Mouse (Mus musculus) common myeloid progenitor, adult 5-6 weeks (primary cell): Measurements from ENCODE around the gene Szt2. TPM values are rescaled to one million over a fixed set of nuclear protein-coding genes. Genes with fewer than 3 reads are reported as not detected.

Source experiments
- ATAC-seq: replicated peaks from 2 replicates; pipeline ENCODE4 v1.8.0; 2016; ENCODE audit warnings: low read depth, mild to moderate bottlenecking, moderate TSS enrichment, inconsistent platforms; ENCODE audit not compliant: poor library complexity, severe bottlenecking
- total RNA-seq: library from RNA; stranded (forward); fragments of 200-1000, 187-1606 nt; gene quantifications from 2 replicates; pipeline ENCODE4 v1.2.3, GENCODE M21; 2017

Szt2 gene
- total RNA-seq, result 4.4 and 5.3 TPM in 2 replicates

GRCm38 (mm10) chr4:118409142-118409900, at the start of gene Szt2, which contains the start of gene Med8:
Gene Szt2 (minus strand): TSS chr4:118409273.
Gene Med8 (plus strand): TSS chr4:118409337.
- peak; percentile 95 for ATAC-seq

DNA sequence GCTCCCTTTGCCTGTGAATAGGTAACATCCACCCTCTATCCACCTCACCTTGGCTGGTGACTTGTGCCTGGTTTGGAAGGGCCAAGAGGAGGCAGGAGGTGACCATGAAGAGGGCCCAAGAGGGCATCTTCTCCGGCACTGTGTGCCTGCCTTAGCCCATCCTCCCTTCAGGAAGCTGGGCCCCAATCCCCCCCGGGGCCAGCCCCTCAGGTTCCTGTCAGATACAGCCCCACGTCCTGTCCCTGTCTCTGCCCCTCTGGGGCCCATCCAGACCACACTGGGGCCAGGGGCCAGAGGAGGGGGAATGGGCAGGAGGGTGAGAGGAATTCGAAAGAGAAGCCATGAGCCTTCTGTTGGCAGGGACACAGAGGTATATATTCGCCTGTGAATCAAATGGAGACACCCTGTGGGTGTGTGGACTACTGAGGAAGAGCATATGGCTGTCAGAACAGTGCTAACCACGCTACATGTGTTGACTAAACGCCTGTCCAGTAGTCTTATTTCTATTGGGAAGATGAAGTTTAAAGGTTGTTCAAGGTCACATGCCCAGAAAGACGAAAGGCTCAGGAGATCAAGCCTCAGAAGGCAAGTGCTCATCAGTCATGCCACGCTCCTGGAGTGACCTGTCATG, 48.4 kb upstream of the Szt2 start, which contains the start of gene Mpl:
Mpl (minus strand) TSS at position 169 of the 631 bp plus-strand sequence.
- ATAC-seq, result peak; percentile 71

DNA sequence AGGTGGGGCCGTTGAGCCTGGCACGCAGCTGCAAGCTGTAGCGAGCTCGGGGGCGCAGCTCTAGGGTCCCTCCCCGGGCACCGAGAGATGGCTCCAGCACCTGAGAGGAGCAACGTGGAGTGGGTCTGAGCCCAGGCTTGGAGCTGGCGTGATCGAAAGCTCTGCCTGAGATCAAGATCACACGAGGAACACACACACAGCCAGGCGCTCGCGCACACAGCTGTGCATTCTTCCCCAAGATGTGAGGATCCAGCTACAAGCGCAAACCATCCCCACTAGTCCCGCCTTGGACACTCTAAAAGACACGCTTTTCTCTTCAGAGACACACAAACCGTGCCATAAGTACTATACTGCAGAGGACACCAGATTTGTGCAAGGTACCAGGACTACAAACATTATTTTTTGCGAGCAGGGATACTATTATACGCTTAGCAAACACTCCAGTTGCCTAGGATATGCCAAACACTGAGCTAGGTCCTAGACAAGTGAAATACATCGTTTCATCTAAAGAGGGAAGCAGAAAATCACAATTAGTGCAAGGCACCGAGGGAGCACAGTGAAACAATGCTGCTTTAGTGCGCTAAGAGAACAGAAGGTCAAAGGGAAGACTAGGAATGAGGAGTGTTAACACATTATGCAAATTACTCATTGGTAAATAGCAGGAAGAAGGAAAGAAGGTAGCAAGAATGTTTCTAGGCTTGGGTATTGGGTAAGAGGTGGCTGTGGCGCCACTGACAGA, 37.5 kb upstream of the Szt2 start:
- no peak for ATAC-seq

GRCm38 (mm10) chr4:118445781-118446414, 36.8 kb upstream of the Szt2 start:
- ATAC-seq, result no peak

DNA sequence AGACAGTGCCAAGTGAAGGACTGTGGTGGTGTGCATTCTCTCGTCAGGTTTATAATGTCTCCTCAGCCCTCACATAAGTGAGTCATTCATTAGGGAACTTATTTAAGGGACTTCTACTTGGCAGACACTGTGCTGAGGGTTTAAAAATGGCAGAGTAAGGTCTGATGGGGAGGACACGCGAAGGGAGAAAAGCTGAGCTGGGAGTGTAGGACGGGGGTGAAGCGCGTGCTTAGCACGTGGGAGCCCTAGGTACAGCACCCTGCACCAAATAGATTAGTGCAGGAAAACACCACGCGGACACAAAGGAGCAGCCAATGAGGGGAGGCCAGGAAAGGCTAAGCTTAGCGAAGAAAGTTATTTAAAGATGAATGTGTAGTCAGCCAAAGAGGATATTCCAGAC, 36.0 kb upstream of the Szt2 start:
- ATAC-seq, result no peak

DNA sequence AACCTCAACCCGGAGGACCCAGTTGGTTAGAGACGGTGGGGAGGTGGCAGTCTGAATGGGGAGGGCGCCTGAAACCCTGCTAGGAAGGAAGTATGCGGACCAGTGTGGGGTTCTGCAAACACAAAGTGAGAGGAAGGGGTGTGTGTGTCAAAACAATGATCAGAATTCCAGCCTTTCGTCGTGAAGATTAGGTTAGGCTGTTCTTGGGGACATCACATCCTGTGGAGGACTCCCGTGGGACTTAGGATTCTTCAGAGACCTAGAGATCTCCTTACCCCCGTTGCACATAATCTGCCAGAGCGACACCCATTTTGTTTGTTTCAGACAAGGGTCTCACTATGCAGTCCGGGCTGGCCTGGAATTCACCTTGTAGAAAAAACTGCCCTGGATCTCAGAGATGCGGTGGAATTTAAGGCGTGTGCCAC, 28.8 kb upstream of the Szt2 start:
- 0 out of 2 replicates have a peak, but pooled peaks have one; percentile 20 for ATAC-seq

DNA sequence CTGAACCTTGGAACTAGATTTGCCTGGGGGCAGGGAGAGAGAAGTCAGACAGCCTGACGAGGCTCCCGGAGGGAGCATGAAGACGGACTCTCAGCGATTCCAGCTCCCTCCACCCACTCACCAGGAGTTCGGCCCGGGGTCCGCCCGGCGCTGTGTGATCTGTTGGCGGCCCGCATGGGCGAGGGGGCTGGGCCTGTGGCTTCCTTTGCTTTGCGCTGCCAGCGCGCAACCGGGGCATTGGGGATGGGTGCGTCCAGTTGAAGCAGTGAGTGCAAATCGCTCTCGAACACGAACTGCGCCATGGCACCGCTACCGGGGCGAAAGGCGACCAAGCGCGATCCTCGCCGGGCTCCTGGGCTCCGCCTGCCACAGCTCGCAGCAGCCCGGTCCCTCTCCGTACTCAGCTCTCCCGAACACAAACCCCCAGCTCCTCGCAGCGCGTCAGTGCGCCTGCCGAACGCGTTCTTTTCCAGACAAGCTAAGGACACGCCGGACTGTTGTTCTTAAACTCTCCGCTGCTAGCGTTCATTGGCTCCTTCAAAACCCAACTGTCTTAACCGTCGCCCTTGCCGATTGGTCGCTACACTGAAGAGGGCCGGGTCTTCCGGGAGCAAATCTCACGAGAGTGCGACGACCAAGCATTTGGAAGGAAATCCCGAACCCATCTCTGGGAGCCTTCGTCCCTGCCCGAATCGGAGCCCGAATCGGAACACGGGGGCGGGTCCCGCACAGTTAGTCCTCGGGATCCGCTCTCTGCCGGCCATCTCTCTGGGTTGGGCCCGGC, 27.9 kb upstream of the Szt2 start, which contains the start of gene Cdc20:
Cdc20 (minus strand) TSS at position 533 of the 784 bp plus-strand sequence.
- ATAC-seq, result peak; percentile 97

DNA sequence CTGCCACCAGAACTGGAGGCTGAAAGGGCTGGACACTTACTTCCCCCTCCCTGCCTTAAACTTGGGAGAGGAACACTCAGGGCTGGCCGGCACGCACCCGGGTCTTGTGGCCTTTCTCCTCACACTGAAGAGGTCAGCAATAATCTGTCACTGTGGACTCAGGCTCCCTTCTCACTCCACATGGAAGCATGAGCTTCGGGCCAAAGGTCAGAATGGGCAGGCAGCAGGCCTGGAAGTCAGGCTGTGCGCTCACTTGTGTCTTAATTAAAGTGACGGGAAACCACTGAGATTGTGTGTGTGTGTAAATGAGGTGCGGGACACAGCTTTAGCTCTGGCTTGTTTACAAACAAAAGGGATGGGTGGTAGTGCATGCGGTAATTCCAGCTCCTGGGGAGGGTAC, 23.3 kb upstream of the Szt2 start:
- ATAC-seq, result no peak

- no peak for ATAC-seq
Observed at GRCm38 (mm10) chr4:118429215-118429895, 20.3 kb upstream of the Szt2 start.

DNA sequence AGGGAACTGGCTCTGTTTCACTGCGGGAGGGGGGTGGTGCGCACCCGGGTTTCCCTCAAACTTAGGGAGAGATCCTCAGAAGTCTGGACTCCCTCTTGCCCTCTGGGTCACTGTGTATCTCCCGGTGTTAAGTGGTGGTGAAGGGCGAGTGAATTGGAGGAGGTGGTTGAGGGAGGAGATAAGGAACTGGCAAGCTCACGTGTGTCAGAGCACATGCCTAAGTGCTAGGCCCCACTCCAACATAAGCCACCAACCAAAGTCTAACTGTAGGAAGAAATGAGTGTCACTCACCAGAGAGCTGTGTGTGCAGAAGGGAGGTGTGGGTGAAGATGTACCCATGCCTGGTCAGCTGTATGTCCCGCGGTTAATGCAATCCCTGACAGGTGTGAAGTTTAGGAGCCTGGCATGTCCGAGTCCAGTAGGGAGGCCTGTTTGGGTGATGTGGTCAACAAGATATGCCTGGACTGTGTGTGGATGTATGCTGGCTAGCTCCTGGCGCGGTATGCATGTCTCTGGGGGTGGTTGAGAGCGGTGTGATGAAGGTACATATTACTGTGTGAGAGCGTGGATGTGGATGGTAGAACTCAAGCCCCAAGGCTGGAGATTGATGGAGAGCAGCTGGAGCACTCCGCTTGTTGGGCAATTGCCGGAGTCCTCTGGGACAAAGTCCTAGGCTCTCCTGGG, 19.6 kb upstream of the Szt2 start:
- peak; percentile 46 for ATAC-seq

GRCm38 (mm10) chr4:118427768-118428451, 18.8 kb upstream of the Szt2 start, which contains the start of gene Elovl1:
Gene Elovl1 (plus strand): TSS chr4:118428093.
- peak; percentile 89 for ATAC-seq

DNA sequence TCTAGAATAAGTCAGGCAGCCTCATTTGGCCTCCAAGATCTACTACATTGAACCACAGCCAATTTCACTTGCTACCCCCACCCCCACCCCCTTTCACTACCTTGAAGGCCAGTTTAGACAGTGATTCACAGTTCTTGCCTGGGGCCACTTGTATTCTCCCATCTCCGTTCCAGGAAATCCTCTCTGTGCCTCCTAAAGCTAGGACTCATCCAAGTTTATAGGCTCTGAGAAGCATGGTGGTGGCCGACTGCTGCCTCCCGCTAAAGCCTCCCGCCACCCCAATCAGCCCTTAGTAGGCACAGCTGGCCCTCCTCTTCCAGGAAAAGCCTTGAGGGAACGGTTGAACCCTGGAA, 18.3 kb upstream of the Szt2 start:
- ATAC-seq, result no peak; the same call in 1 of the 2 replicates

- ATAC-seq, result no peak
Observed at GRCm38 (mm10) chr4:118425374-118425773, 16.3 kb upstream of the Szt2 start.

GRCm38 (mm10) chr4:118424541-118425160, 15.6 kb upstream of the Szt2 start:
- ATAC-seq, result no peak

GRCm38 (mm10) chr4:118421384-118421783, 12.3 kb upstream of the Szt2 start:
- no peak for ATAC-seq

GRCm38 (mm10) chr4:118417112-118417797, 8.2 kb upstream of the Szt2 start:
- 0 out of 2 replicates have a peak, but pooled peaks have one; percentile 15 for ATAC-seq

DNA sequence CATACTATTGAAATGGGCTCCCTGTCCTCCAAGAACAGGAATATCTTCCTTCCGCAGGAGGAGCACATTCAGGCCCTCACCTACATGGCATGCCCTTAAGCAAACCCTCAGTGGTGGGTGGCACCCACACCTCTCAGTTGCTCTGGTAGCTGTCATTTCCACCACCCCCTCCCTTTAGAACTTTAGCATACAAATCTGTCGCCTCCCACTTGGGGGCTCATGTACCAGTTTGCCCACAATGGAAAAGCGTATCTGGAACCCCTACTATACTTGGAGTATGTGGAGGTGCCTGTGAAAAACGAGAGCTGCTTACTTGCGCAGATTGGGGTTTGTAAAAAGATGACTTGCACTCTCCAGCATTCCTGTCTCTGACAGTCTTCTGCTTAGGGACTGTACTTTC, 7.3 kb upstream of the Szt2 start:
- no peak for ATAC-seq
